Mouse (Mus musculus) stomach, postnatal 0 days (tissue): ENCODE results near the gene Mturn.

Source experiments
- CTCF ChIP-seq: IDR thresholded peaks from 2 replicates; pipeline ENCODE4 v1.5.1; 2016; ENCODE audit warnings: antibody characterized with exemption, low read depth, mild to moderate bottlenecking, moderate library complexity
- EP300 ChIP-seq: optimal IDR thresholded peaks from 2 replicates; pipeline ENCODE3; 2016; ENCODE audit warnings: antibody characterized with exemption

GRCm38 (mm10) chr6:54693286-54693685 is 11.9 kb downstream of the Mturn start:
- TF ChIP-seq EP300 = no peak
- no peak for TF ChIP-seq CTCF
